Mouse (Mus musculus): ENCODE measurements around the gene Cfap52. TPM values are rescaled to one million over a fixed set of nuclear protein-coding genes. Genes with fewer than 3 reads are reported as not detected.

Cfap52 gene
- polyA plus RNA-seq, 1 experiment from 2014 or later, result 1.0 TPM

GRCm38 (mm10) chr11:67991240-67991639 lies 25.8 kb upstream of the Cfap52 start:
- H3K27me3 ChIP-seq (replicated peaks; ENCODE audit: control insufficient read depth, insufficient read depth, low read length), result no peaks in the 10 kb centered on the region
- H3K4me2 ChIP-seq (ENCODE audit: low read length), result no peak overlapping the region
- 73% methylated on average over 4 of the region's 4 CpGs for WGBS
- no peaks in the 10 kb centered on the region for H3K9me3 ChIP-seq (ENCODE audit: control insufficient read depth, low read length)
- DNase-seq (ENCODE audit: low spot score), result no peak
- no peaks in the 10 kb centered on the region for H3K36me3 ChIP-seq (ENCODE audit: control insufficient read depth, insufficient read depth, low read length)
- no peaks in the 10 kb centered on the region for H3K4me1 ChIP-seq (replicated peaks; ENCODE audit: control insufficient read depth, insufficient read depth, low read length)
- no peak overlapping the region for H3K4me3 ChIP-seq (ENCODE audit: low read depth, low read length)
- H3K9ac ChIP-seq (ENCODE audit: low read length), result no peak overlapping the region
- ATAC-seq (replicated peaks; ENCODE audit: low FRiP score, low TSS enrichment, low read depth), result no peak
- no peak overlapping the region for H3K27ac ChIP-seq (ENCODE audit: low read depth)

GRCm38 (mm10) chr11:67983564-67983963 lies 18.1 kb upstream of the Cfap52 start:
- DNase-seq (ENCODE audit: low spot score), result no peak
- no peak overlapping the region for H3K4me3 ChIP-seq (ENCODE audit: low read depth, low read length)
- H3K27me3 ChIP-seq (replicated peaks; ENCODE audit: control insufficient read depth, insufficient read depth, low read length), result no peaks in the 10 kb centered on the region
- ATAC-seq (replicated peaks; ENCODE audit: low FRiP score, low TSS enrichment, low read depth), result no peak
- WGBS, result 86% methylated on average over 6 of the region's 6 CpGs
- H3K4me2 ChIP-seq (ENCODE audit: low read length), result no peak overlapping the region
- no peaks in the 10 kb centered on the region; the same call in none of the 2 replicates for H3K36me3 ChIP-seq (ENCODE audit: control insufficient read depth, insufficient read depth, low read length)
- no peak overlapping the region for H3K27ac ChIP-seq (ENCODE audit: low read depth)
- no peaks in the 10 kb centered on the region for H3K9me3 ChIP-seq (ENCODE audit: control insufficient read depth, low read length)
- H3K9ac ChIP-seq (ENCODE audit: low read length), result no peak overlapping the region
- H3K4me1 ChIP-seq (replicated peaks; ENCODE audit: control insufficient read depth, insufficient read depth, low read length), result no peaks in the 10 kb centered on the region

- no peak overlapping the region for H3K4me3 ChIP-seq (ENCODE audit: low read depth, low read length)
- no peak overlapping the region for H3K4me2 ChIP-seq (ENCODE audit: low read length)
- no peaks in the 10 kb centered on the region for H3K27me3 ChIP-seq (replicated peaks; ENCODE audit: control insufficient read depth, insufficient read depth, low read length)
- ATAC-seq (replicated peaks; ENCODE audit: low FRiP score, low TSS enrichment, low read depth) (no peak), DNase-seq (ENCODE audit: low spot score) (peak; percentile 65)
- H3K4me1 ChIP-seq (replicated peaks; ENCODE audit: control insufficient read depth, insufficient read depth, low read length), result no peaks in the 10 kb centered on the region
- WGBS, result 7% methylated on average over 2 of the region's 2 CpGs
- no peak overlapping the region for H3K9ac ChIP-seq (ENCODE audit: low read length)
- no peak overlapping the region for H3K27ac ChIP-seq (ENCODE audit: low read depth)
- H3K36me3 ChIP-seq (ENCODE audit: control insufficient read depth, insufficient read depth, low read length), result peaks cover 10% of the 10 kb centered on the region; the same call in 1 of the 2 replicates
- H3K9me3 ChIP-seq (ENCODE audit: control insufficient read depth, low read length), result no peaks in the 10 kb centered on the region
Measured at GRCm38 (mm10) chr11:67975252-67975651, 9.8 kb upstream of the Cfap52 start.

- WGBS, result 55% methylated on average over 5 of the region's 5 CpGs
- no peak overlapping the region for H3K4me2 ChIP-seq (ENCODE audit: low read length)
- no peaks in the 10 kb centered on the region for H3K9me3 ChIP-seq (ENCODE audit: control insufficient read depth, low read length)
- H3K27me3 ChIP-seq (replicated peaks; ENCODE audit: control insufficient read depth, insufficient read depth, low read length), result no peaks in the 10 kb centered on the region
- H3K36me3 ChIP-seq (ENCODE audit: control insufficient read depth, insufficient read depth, low read length), result peaks cover 10% of the 10 kb centered on the region; the same call in 1 of the 2 replicates
- no peak overlapping the region for H3K9ac ChIP-seq (ENCODE audit: low read length)
- no peak overlapping the region for H3K27ac ChIP-seq (ENCODE audit: low read depth)
- no peaks in the 10 kb centered on the region for H3K4me1 ChIP-seq (replicated peaks; ENCODE audit: control insufficient read depth, insufficient read depth, low read length)
- H3K4me3 ChIP-seq (ENCODE audit: low read depth, low read length), result no peak overlapping the region
- DNase-seq (ENCODE audit: low spot score), result no peak
- no peak for ATAC-seq (replicated peaks; ENCODE audit: low FRiP score, low TSS enrichment, low read depth)
Measured at GRCm38 (mm10) chr11:67973225-67973624, 7.8 kb upstream of the Cfap52 start.

GRCm38 (mm10) chr11:67972606-67973005 lies 7.2 kb upstream of the Cfap52 start:
- ATAC-seq (replicated peaks; ENCODE audit: low FRiP score, low TSS enrichment, low read depth), result no peak
- H3K9me3 ChIP-seq (ENCODE audit: control insufficient read depth, low read length), result no peaks in the 10 kb centered on the region
- H3K4me2 ChIP-seq (ENCODE audit: low read length), result no peak overlapping the region
- no peak overlapping the region for H3K4me3 ChIP-seq (ENCODE audit: low read depth, low read length)
- H3K27me3 ChIP-seq (replicated peaks; ENCODE audit: control insufficient read depth, insufficient read depth, low read length), result no peaks in the 10 kb centered on the region
- no peak for DNase-seq (ENCODE audit: low spot score)
- H3K4me1 ChIP-seq (replicated peaks; ENCODE audit: control insufficient read depth, insufficient read depth, low read length), result no peaks in the 10 kb centered on the region
- H3K9ac ChIP-seq (ENCODE audit: low read length), result no peak overlapping the region
- 76% methylated on average over 1 of the region's 1 CpGs for WGBS
- peaks cover 10% of the 10 kb centered on the region; the same call in 1 of the 2 replicates for H3K36me3 ChIP-seq (ENCODE audit: control insufficient read depth, insufficient read depth, low read length)
- no peak overlapping the region for H3K27ac ChIP-seq (ENCODE audit: low read depth)

- DNase-seq (ENCODE audit: low spot score) (no peak), ATAC-seq (replicated peaks; ENCODE audit: low FRiP score, low TSS enrichment, low read depth) (no peak)
- H3K36me3 ChIP-seq (ENCODE audit: control insufficient read depth, insufficient read depth, low read length), result no peaks in the 10 kb centered on the region
- H3K9me3 ChIP-seq (ENCODE audit: control insufficient read depth, low read length), result no peaks in the 10 kb centered on the region
- no peak overlapping the region for H3K4me3 ChIP-seq (ENCODE audit: low read depth, low read length)
- H3K27ac ChIP-seq (ENCODE audit: low read depth), result no peak overlapping the region
- WGBS, result 69% methylated on average over 11 of the region's 11 CpGs
- peaks cover 6% of the 10 kb centered on the region; the same call in 1 of the 2 replicates for H3K4me1 ChIP-seq (replicated peaks; ENCODE audit: control insufficient read depth, insufficient read depth, low read length)
- H3K27me3 ChIP-seq (replicated peaks; ENCODE audit: control insufficient read depth, insufficient read depth, low read length), result no peaks in the 10 kb centered on the region
- no peak overlapping the region for H3K9ac ChIP-seq (ENCODE audit: low read length)
- H3K4me2 ChIP-seq (ENCODE audit: low read length), result no peak overlapping the region
Measured at GRCm38 (mm10) chr11:67967831-67968230, 2.4 kb upstream of the Cfap52 start.

- Histone ChIP-seq H3K4me3 (ENCODE audit: low read depth, low read length) (peak within 1 kb of the TSS; percentile 74), H3K4me1 (replicated peaks; ENCODE audit: control insufficient read depth, insufficient read depth, low read length) (peaks cover 6% of the 10 kb centered on the region; the same call in 1 of the 2 replicates), H3K9me3 (ENCODE audit: control insufficient read depth, low read length) (no peaks in the 10 kb centered on the region), H3K4me2 (ENCODE audit: low read length) (peak within 1 kb of the TSS; percentile 63), H3K27me3 (replicated peaks; ENCODE audit: control insufficient read depth, insufficient read depth, low read length) (no peaks in the 10 kb centered on the region), H3K9ac (ENCODE audit: low read length) (peak within 1 kb of the TSS; percentile 65), H3K36me3 (ENCODE audit: control insufficient read depth, insufficient read depth, low read length) (no peaks in the 10 kb centered on the region), H3K27ac (ENCODE audit: low read depth) (no peak within 1 kb of the TSS)
- DNase-seq (ENCODE audit: low spot score) (peak; percentile 99), ATAC-seq (replicated peaks; ENCODE audit: low FRiP score, low TSS enrichment, low read depth) (peak; percentile 76)
- under 1% methylated on average over 28 of the region's 28 CpGs for WGBS
Measured at GRCm38 (mm10) chr11:67965905-67966878, 741 bp upstream of the Cfap52 start, which contains the start of gene Stx8. TSS of gene Stx8 (plus strand) at chr11:67966193.

GRCm38 (mm10) chr11:67964110-67964509 lies 1.3 kb downstream of the Cfap52 start:
- no peaks in the 10 kb centered on the region for H3K27me3 ChIP-seq (replicated peaks; ENCODE audit: control insufficient read depth, insufficient read depth, low read length)
- H3K36me3 ChIP-seq (ENCODE audit: control insufficient read depth, insufficient read depth, low read length), result no peaks in the 10 kb centered on the region
- peaks cover 6% of the 10 kb centered on the region; the same call in 1 of the 2 replicates for H3K4me1 ChIP-seq (replicated peaks; ENCODE audit: control insufficient read depth, insufficient read depth, low read length)
- H3K9me3 ChIP-seq (ENCODE audit: control insufficient read depth, low read length), result no peaks in the 10 kb centered on the region
- WGBS, result 77% methylated on average over 6 of the region's 6 CpGs
- DNase-seq (ENCODE audit: low spot score) (no peak), ATAC-seq (replicated peaks; ENCODE audit: low FRiP score, low TSS enrichment, low read depth) (no peak)
- H3K9ac ChIP-seq (ENCODE audit: low read length), result no peak overlapping the region
- H3K4me2 ChIP-seq (ENCODE audit: low read length), result no peak overlapping the region
- no peak overlapping the region for H3K4me3 ChIP-seq (ENCODE audit: low read depth, low read length)
- no peak overlapping the region for H3K27ac ChIP-seq (ENCODE audit: low read depth)

Measured in intestine, embryonic 14.5 days (tissue).